Mouse (Mus musculus): ENCODE measurements around the gene Disp3.

The Disp3 gene

GRCm38 (mm10) chr4:148287476-148288054 lies at the start of gene Disp3:
Disp3 (minus strand) TSS chr4:148287965.
- no peak for DNase-seq (ENCODE audit: inconsistent age in 2 of 2, low spot score in 1 of 2)

GRCm38 (mm10) chr4:148330269-148330668 lies 42.5 kb upstream of the Disp3 start:
- DNase-seq (ENCODE audit: inconsistent age in 2 of 2, low spot score in 1 of 2), result no peak

GRCm38 (mm10) chr4:148329431-148329830 lies 41.7 kb upstream of the Disp3 start:
- DNase-seq (ENCODE audit: inconsistent age in 2 of 2, low spot score in 1 of 2), result no peak

GRCm38 (mm10) chr4:148328237-148328636 lies 40.5 kb upstream of the Disp3 start:
- DNase-seq (ENCODE audit: inconsistent age in 2 of 2, low spot score in 1 of 2), result no peak

GRCm38 (mm10) chr4:148327266-148327997 lies 39.7 kb upstream of the Disp3 start:
- DNase-seq (ENCODE audit: inconsistent age in 2 of 2, low spot score in 1 of 2), result no peak

- DNase-seq (ENCODE audit: inconsistent age in 2 of 2, low spot score in 1 of 2), result no peak
Measured at GRCm38 (mm10) chr4:148326791-148327190, 39.0 kb upstream of the Disp3 start.

- DNase-seq (ENCODE audit: inconsistent age in 2 of 2, low spot score in 1 of 2), result no peak
Measured at GRCm38 (mm10) chr4:148325951-148326350, 38.2 kb upstream of the Disp3 start.

GRCm38 (mm10) chr4:148325057-148325456 lies 37.3 kb upstream of the Disp3 start:
- no peak for DNase-seq (ENCODE audit: inconsistent age in 2 of 2, low spot score in 1 of 2)

- DNase-seq (ENCODE audit: inconsistent age in 2 of 2, low spot score in 1 of 2), result no peak
Measured at GRCm38 (mm10) chr4:148322152-148322551, 34.4 kb upstream of the Disp3 start.

GRCm38 (mm10) chr4:148319366-148319765 lies 31.6 kb upstream of the Disp3 start:
- no peak for DNase-seq (ENCODE audit: inconsistent age in 2 of 2, low spot score in 1 of 2)

- DNase-seq (ENCODE audit: inconsistent age in 2 of 2, low spot score in 1 of 2), result peak; percentile 71 to 88
Measured at GRCm38 (mm10) chr4:148315377-148316175, 27.8 kb upstream of the Disp3 start.

GRCm38 (mm10) chr4:148314396-148314795 lies 26.6 kb upstream of the Disp3 start:
- DNase-seq (ENCODE audit: inconsistent age in 2 of 2, low spot score in 1 of 2), result no peak

- peak in 1 of 2 experiments; percentile 72 for DNase-seq (ENCODE audit: inconsistent age in 2 of 2, low spot score in 1 of 2)
Measured at GRCm38 (mm10) chr4:148313601-148314000, 25.8 kb upstream of the Disp3 start.

- no peak for DNase-seq (ENCODE audit: inconsistent age in 2 of 2, low spot score in 1 of 2)
Measured at GRCm38 (mm10) chr4:148312296-148313116, 24.7 kb upstream of the Disp3 start.

- no peak for DNase-seq (ENCODE audit: inconsistent age in 2 of 2, low spot score in 1 of 2)
Measured at GRCm38 (mm10) chr4:148310845-148311244, 23.1 kb upstream of the Disp3 start.

- no peak for DNase-seq (ENCODE audit: inconsistent age in 2 of 2, low spot score in 1 of 2)
Measured at GRCm38 (mm10) chr4:148310126-148310525, 22.4 kb upstream of the Disp3 start.

- DNase-seq (ENCODE audit: inconsistent age in 2 of 2, low spot score in 1 of 2), result peak; percentile 80 to 89
Measured at GRCm38 (mm10) chr4:148306406-148307083, 18.8 kb upstream of the Disp3 start.

- peak in 1 of 2 experiments; percentile 69 for DNase-seq (ENCODE audit: inconsistent age in 2 of 2, low spot score in 1 of 2)
Measured at GRCm38 (mm10) chr4:148298720-148299119, 11.0 kb upstream of the Disp3 start.

GRCm38 (mm10) chr4:148297640-148298039 lies 9.9 kb upstream of the Disp3 start:
- peak in 1 of 2 experiments; percentile 24 for DNase-seq (ENCODE audit: inconsistent age in 2 of 2, low spot score in 1 of 2)

- peak; percentile 46 to 77 for DNase-seq (ENCODE audit: inconsistent age in 2 of 2, low spot score in 1 of 2)
Measured at GRCm38 (mm10) chr4:148293319-148293718, 5.6 kb upstream of the Disp3 start.

Data from adrenal gland, adult (tissue).